Mouse (Mus musculus) small intestine, adult 2 months (tissue): ENCODE measurements around the gene Coro1b.

ENCODE experiments used
- CTCF ChIP-seq: fragments of 200-500 bp; IDR thresholded peaks from 2 replicates; pipeline ENCODE4 v1.5.1; 2012; ENCODE audit warnings: low read depth, mild to moderate bottlenecking, control low read depth, inconsistent platforms, low read length, moderate library complexity, mixed read lengths; ENCODE audit not compliant: insufficient replicate concordance, insufficient read length; ENCODE audit errors: extremely low read depth
- POLR2A ChIP-seq: fragments of 200-500 bp; IDR thresholded peaks from 2 replicates; pipeline ENCODE4 v1.6.1; 2012; ENCODE audit warnings: low read depth, mild to moderate bottlenecking, control low read depth, inconsistent platforms, low read length, moderate library complexity

DNA sequence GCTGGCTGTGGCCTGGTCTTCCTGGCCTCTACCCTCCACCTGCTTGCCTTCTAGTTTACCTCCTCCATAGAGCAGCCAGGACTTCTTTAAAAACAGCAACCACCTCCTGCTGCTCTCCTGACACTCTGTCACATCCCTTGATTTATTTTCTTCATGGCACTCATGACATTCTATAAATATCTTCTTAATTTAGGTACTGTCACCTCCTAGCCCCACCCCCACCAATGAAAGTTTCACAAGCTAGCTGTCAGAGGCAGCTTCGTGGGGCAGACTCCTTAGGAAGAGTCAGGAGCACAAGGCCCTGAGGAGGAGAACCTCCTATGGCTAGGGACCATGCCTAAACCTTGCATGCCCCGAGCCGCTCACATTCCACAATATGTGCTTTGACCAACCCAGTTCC lies 38.9 kb downstream of the Coro1b start:
- TF ChIP-seq CTCF (no peak), POLR2A (no peak)
